Mouse (Mus musculus) mesoderm, embryonic 11.5 days (tissue): ENCODE results near the gene Khdrbs1.
A peak's percentile ranks its signal among the peaks of the same experiment; 100 is the strongest.
"Not testable (repeated sequence)": the region's sequence is repeated elsewhere in the genome, so short reads cannot be mapped to it uniquely, and the experiment has no call there.

Source experiments
- DNase-seq: peaks from one replicate; pipeline ENCODE4 v3.0.0-alpha.2; 2012; ENCODE audit warnings: low read depth, low spot score

Khdrbs1 gene

DNA sequence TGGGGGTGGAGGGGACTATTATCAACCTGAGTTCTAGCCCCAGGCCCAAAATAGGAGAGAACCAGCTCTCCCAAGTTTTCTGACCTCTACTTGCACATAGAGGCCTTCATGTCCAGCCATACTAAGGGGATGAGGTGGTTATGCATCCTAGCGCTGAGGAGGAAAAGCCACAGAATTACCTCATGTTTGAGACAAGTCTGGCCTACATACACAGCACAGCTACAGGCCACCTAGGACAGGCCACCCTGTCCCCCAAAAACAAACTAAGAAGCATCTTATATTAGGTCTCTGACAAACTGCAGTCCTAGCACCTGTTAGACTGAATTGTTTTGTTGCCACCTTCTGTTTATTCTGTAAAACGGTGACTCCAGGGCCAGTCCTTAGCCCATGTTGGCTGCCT, 1.4 kb upstream of the Khdrbs1 start:
- DNase-seq: no peak

DNA sequence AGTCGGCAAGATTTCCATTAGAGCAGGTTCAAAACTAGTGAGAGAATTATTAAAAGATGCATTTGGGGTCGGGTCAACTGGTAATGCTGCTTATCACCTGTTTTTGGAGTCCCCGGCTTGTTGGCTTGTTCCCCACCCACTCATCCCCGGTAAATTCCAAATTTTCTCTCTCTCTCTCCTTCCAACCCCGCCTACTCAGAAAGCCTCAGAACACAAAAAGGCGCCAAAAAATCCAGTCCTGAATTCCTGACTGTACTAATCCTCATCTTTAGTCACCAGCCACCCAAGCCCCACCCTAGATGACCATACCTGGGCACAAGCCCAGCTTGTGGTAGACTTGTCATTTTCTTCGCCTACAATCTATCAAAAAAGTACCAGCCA, 897 bp upstream of the Khdrbs1 start:
- peak; percentile 53 for DNase-seq

DNA sequence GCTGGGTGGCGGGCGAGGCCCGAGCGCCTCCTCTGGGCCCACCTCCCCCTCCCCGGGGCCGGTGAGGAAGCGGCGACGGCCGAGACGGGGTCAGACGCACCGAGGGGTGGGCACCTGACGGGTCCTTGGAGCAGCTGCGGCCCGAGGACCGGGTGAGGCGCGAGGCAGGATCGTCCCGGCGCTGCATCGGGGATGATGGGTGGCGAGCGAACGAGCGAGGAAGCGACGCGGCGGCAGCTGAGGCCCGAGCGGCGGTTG, 200 bp downstream of the Khdrbs1 start:
- no peak for DNase-seq

DNA sequence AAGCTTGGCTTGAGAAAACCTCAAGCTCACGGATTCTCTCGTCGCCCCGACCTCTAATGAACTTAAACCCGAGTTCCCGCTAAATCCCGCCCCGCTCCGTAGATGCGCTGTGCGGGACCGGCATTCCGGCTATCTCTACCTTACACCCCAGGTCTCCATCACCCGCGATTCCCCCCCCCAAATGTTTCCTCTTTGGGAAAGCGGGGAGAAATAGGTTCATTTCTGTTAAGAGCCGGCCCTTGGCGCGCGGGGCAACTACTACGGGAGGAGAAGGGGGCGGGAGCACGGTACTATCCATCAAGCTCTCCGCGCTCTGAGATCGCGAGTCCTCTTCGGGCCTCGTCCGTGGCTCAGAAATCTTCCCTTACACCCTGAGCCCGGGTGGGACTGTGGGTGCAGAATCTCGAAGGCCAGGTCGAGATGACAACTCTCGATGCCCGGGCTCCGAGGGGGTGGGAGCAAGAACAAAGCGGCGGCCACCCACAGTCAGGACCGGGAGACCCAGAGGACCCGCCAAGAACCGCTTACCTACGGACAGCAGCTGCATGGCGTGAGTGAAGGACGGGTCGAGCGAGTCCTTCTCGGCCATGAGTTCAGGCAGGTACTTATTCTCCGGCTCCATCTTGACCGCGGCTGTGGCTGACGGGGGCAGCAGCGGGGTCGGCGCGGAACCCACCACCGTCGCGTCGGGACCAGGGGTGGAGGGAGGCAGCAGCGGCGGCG, 691 bp downstream of the Khdrbs1 start:
- DNase-seq: peak; percentile 57

DNA sequence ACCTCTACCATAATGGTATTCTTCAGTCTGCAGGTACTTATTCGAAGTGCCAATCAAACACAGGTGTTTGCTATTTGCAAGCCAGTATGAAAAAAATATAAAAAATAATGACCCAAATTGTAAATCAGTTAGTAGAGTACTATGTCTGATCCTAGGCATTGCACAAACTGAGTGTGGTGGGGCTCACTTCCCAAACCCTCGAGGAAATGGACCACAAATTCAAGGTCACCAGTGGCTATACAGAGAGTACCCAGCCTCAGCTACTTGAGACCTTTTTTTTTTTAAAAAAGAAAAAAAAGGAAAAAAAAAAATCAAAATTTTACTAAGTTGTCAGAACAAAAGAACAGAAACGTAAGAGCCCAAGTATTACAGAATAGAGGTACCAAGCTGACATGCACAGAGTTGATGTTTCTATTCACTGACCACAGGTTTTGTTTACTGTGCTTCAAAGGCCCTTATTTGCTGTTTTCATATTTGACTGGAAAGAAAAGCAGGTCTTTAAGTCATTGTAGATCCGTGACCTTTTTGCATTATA, 2.9 kb downstream of the Khdrbs1 start:
- DNase-seq: no peak

DNA sequence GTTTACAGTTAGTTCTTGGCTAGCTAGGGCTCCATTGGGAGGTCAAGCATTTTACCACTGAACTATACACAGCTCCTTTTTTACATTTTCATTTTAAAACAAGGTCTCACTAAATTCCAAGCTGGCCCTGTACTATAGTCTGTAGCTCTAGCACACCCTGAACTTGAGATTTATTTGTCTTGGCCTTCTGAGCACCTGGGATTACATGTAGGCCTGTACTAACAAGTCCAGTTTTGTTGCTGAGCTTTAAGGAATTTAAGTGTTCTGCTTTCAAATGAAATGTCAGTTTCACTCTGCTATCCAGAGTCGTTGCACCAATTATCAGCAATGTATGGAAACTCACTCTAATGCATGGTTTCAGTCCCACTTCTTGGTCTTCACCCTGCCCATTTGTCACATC, 5.9 kb downstream of the Khdrbs1 start:
- no peak for DNase-seq

DNA sequence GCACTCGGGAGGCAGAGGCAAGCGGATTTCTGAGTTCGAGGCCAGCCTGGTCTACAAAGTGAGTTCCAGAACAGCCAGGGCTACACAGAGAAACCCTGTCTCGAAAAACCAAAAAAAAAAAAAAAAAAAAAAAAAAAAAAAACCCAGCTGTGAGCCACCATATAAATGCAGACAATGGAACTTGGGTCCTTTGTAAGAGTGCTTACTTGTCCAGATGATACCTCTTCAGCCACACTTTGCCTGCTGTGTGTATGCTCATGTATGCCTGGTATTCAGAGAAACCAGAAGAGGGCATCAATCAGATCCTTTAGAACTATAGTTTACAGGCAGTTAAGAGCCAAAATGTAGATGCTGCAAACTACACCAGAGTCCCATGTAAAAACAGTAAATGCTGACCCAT, 6.6 kb downstream of the Khdrbs1 start:
- DNase-seq: not testable (repeated sequence)

DNA sequence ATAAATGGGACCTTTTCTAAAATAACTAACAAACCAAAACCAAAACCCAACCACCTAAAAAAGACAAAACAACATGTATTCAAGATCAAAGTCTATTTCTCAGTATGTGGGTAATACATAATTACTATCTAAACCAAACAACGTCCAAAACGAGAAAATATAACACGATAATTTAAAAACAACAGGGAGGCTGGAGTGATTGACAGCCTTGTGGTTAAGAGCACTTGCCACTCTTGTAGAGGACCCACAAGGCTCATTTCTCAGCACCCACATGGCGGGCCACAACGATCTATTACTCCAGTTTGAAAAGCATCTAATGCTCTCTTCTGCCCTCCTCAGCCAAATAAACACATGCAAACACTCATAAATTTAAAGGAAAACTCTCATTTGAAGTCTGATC, 10.7 kb downstream of the Khdrbs1 start:
- DNase-seq: no peak

DNA sequence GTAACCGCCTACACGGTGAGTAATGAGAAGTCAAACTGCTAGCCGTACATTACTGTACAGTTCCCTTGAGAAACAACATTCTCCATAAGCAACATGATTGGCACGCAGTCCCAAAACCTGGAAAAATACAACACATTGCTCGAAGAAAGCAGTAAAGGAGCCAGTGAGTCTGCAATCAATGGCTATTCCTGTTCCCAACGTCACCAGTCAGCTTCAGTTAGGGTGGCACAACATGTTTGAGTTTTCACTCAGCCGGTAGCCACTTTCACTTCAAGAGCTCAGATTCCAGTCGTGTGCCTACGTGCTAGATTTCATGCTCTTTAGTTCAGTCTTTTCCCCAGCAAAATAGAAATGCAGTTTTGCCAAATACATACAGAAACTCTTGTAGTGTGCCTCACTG, 25.8 kb downstream of the Khdrbs1 start:
- DNase-seq: no peak

DNA sequence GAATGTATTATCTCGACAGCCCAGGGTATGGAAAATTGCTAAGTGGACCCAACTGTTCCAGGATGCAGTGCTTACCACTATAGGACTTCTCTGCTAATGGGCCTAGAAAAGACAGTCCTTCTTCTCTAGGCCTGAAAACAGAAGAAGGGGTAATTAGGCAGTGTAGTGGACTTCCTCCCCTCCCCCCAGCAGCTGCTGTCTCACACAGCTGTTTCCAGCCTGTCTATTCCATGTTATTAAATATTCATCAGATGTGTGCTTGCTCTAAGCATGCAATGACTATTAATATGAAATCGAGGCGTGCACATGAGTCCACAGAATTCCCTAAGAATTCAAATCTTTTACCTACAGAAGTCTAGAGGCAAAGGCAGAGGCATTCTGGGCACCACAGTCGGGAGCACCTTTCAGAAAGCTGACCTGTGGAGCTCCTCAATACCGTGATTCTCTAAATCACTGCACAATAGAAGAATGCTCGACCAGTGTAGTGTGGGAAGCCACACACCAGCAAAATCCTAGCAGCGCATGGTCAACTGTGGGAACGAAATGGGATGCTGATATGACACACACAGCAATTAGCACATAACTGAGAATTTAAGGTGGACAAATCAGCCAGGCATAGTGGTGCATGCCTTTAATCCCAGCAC, 32.5 kb downstream of the Khdrbs1 start:
- no peak for DNase-seq

DNA sequence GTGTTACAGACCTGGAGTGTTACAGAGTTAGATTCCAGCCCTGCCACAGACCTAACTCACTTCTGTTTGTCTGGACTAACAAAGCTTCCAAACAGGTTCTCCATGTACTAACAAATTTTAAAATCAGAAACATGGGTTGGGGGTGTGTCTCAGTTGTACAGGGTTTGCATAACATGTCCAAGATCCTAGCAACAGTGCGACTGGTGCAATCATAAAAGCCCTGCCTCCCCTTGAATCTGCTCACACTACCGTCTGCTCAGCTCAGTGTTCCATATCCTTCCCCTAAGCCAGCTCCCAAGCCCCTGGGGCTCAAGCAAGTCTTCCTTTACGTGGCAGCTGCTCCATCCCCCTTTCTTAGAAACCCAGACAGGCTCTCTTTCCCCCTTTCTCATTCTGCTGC, 35.4 kb downstream of the Khdrbs1 start:
- DNase-seq: no peak

DNA sequence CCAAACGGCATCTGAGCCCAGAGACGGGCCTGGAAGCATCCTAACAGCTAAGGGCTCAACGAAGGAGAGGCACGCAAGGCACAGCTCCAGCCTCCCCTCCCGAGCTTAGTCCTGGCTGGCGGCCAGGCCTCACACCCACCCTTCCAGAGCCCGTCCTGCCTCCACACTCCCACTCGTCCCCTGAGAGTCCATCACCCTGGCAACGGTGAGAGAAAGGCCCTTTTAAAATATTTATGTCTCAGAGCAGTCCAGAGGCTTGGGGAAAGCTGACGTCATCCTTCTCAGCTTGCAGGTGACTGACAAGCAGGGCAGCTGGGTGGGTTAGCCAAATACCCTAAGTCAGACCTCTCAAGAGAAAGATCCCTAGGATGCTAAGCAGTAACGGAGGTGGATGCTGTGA, 39.6 kb downstream of the Khdrbs1 start:
- DNase-seq: peak; percentile 90

DNA sequence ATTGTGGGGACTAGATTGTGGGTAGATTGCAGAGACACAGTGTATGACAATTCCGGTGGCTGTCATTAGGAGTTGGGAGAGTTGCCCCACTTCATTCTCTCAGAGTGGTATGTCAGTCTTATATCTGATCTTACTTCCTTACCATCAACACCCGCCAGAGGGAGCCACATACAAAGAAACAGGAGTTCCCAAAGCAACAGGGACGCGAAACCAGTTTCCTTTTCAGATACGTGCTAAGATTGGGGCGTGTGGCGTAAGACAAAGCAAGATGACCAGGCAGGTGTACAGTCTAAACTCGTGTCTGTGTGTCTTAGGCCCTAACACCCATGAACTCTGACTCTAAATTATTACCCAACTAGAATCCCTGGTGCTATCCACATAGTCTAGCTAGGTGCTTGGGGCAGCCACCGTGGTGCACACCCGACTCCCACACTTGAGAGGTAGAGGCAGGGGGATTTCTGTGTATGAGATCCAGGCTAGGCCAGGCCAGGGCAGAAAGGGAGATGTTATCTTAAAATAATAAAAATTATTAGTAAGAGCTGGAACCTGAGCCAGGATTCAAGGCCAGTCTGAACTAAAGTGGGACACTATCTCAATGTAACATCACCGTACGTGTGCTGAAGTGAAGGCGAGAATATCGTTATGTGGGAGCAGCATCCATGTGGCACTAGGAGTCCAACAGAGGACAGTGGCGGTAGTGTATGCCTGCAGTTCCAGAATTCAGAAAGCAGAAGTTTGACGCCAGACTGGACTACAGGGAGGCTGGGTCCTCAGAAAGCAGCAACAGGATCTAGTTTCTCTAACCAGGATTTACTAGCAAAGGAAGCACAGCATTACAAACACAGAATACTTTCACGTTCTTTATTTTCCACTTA, 40.4 kb downstream of the Khdrbs1 start:
- peak; percentile 89 for DNase-seq

DNA sequence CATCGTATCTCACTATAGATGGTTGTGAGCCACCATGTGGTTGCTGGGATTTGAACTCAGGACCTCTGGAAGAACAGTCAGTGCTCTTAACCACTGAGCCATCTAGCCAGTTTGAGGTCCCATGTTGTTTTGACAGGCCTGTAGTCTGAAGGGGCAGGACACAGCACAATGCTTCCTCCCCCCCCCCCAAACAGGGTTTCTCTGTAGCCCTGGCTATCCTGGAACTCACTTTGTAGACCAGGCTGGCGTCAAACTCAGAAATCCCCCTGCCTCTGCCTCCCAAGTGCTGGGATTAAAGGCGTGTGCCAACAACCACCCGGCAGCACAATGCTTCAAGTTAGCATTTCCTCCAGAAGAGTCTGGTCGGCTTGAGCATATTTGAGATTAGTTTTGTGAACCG, 41.4 kb downstream of the Khdrbs1 start:
- not testable (repeated sequence) for DNase-seq

DNA sequence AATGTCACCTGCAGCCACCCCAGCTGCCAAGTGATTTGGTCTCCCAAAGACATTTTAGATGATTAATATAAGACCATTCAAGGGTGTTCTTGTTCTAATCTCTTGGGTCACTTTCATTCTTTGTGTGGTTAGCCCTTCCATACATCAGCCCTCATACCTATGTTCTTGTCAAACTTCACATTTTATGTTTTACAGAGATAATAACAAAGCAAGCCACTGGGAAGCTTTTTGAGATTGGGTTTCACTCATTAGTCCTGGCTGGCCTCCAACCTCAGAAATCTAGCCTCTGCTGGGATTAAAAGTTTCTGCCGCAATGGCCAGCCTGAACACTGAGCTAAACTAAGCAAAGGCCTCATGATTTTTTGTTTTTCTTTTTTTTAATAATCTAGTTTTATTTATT, 41.9 kb downstream of the Khdrbs1 start:
- no peak for DNase-seq

DNA sequence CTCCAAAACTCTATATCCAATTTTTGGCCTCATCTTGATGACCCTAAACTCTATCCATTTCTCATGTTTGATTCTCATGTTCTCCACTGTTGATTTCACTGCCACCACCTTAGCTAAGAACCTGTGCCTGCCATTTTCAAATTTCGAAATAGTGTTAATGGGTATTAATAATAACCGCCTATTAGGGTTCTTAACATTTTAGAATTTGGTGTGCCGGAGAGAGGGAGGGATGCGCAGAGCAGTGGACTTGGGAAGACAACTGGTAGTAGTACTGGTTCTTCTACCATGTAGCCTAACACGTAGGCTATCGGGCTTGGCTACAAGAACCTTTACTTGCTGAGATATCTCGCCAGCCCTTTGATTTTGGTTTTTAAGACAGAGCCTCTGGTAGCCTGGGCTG, 44.9 kb downstream of the Khdrbs1 start:
- DNase-seq: no peak

DNA sequence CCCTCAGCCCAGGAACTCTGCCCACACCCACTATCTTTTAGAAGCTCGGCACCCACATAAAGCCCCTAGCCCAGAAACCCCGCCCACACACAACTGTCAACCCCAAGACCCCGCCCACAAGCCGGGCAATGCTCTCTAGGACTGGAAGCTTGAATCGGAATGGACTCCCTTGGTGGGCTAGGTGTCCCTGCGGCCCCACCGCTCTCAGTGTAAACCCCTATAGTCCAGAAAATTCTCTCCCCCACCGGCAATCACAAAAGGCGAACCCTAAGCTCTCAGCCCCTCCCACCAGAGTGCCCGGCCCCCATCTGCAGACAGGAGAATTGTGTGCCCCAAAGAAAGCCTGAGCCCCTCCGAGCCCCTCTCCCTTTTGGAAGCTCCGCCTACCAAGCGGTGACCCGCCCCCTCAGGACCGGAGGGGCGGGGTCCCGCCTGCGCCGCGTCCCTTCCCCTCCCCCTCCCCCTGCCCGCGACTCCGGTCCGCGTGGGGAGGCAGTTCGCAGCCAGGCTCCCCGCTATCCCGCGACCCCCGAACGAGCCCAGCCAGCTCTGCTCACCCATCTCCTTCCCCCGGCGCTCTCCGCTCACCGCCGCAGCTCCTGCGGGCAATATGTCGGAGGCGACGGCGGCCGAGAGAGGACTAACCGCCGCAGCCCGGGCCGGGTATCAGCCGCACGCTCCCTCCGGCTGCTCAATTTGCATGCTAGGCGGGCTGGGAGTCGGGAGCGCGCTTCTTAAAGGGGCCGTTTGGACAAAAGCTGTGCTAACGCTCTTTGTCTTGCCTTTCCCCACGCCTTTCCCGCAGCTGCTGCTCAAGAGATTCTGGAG, 45.7 kb downstream of the Khdrbs1 start, which contains the start of gene Tmem39b:
Tmem39b (minus strand) TSS at position 681 of the 828 bp plus-strand sequence.
- peak; percentile 92 for DNase-seq

DNA sequence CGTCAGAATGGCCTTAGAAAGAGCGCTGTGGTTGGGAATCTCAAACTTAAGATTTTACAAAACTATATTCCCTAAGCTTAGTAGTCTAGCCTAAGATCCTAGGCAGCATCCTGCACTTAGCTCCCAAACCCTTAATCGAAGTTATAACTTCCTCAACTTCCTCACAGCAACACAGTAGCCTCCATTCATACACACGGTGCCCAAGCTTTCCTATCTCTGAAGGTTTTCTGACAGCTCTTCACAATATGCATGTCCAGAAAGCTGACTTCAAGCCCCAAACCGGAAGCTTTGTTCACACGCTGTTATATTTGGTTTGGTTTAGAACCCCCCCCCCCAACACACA, 46.3 kb downstream of the Khdrbs1 start:
- DNase-seq: no peak

DNA sequence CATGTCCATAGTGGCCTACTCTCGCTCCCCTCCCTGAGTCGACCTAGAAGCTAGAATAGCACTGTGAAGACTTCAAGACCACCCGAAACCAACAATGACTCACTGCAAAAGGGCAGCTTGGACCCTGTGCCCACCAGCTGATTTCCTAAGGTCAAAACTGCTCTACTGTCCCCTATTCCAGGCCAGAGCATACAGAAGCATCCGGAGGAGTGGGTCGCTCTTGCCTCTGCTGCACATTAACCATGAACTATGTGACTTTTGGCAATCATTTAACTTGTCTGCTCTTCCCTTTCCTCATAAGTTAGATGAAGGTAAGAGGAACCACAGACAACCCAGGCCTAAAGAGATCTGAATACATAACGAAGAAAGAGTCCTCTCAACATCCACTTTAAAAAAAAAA, 57.6 kb downstream of the Khdrbs1 start:
- DNase-seq: no peak

DNA sequence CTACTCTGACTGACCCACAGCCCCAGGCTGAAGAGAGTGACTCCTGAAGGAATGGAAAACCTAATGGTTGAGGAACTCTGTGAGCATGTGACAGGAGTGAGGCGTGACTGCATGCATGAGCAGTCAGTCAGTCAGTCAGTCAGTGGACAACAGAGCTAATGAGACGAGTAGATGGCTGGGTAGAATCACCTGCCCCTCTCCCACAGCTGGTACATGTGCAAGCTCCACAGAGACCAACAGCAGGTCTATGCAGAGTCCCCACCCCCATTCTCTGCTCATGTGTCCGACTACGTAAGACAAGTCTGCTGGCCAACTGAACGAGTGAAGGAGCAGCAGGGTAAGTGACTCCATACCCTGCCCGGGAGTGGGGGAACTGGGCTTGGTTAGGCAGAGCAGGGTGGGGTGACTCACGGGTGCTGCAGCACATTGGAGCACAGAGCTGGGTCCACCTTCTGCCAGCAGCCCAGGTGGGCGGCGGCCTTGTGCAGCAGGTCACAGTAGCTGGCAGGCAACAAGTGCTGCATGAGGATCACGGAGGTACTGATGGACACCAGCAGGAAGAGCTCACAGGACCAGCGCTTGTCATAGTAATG, 58.1 kb downstream of the Khdrbs1 start:
- no peak for DNase-seq

DNA sequence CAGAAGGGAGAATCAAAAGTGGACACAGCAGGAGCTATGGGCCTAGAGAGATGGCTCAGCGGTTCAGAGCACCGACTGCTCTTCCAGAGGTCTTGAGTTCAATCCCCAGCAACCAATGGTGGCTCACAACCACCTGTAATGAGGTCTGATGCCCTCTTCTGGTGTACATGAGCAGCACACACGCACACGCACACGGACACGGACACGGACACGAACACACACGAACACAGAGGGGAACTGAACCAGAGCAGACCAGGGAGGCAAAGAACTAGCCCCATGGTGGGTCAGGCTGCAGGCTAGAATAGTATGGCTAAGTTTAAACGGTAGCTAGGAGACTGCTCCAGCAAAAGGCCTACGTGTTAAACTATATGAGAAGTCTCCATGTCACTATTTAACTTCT, 60.3 kb downstream of the Khdrbs1 start:
- DNase-seq: no peak
